Mouse (Mus musculus): Measurements from ENCODE around the gene Spaca4.
A peak's percentile ranks its signal among the peaks of the same experiment; 100 is the strongest.

Spaca4 gene

DNA sequence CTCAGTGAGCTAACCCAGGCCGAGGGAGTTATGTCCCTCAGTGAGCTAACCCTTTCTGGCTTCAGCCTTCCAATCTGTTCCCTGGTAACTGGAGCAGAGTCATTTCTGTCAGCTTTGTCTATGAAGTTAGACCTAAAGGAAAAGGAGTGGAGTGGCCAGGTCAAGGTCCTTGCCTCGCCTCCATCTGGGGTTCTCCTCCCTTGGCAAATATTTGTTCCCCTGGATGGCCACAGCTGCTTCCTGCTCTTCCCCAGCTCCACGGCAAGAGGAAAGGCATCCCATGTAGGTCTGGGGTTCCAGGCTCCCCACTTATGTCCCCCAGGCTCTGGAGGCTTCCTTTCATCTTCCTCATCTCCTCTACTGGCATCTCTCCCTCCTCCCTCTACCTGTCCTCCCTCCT, 2.0 kb upstream of the Spaca4 start:
- no peak for DNase-seq (ENCODE audit: low spot score in 2 of 2)

DNA sequence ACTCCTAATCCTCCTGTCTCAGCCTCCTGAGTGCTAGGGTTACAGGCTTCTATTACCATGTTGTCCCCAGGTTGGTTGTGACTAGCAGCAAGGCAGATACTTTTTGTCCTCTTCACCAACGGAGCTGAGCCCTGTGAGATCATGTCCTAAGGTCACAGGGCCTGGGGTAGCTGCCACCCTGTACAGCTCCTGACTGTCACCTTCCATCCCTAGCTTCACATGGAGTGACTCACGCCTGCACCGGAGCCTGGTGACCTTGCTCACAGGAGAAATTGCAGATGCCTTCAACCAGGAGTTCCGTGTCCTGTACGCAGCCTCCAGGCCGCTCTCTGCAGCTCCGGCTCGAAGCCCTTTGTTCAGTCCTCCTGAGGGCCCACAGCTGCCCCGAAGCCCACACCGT, 806 bp upstream of the Spaca4 start:
- DNase-seq (ENCODE audit: low spot score in 2 of 2): no peak

DNA sequence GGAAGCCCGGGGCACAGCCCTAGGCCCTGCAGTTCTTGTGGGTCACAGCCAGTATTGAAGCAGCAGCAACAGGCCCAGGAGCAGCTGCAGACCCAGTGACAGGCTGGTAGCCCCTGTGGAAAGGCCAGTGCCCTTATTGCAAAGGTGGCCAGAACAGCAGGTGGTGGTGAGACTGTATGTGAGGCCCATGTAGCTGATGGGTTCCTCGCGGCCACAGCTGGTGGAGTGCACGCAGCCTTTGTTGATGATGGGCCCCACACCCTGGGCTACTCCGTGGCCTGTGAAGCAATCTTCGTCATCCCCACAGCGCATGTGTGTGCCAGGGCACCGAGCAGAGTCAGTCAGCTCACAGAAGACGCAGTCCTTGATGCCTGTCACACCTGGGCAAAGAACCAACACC, 462 bp downstream of the Spaca4 start:
- DNase-seq (ENCODE audit: low spot score in 2 of 2): no peak

DNA sequence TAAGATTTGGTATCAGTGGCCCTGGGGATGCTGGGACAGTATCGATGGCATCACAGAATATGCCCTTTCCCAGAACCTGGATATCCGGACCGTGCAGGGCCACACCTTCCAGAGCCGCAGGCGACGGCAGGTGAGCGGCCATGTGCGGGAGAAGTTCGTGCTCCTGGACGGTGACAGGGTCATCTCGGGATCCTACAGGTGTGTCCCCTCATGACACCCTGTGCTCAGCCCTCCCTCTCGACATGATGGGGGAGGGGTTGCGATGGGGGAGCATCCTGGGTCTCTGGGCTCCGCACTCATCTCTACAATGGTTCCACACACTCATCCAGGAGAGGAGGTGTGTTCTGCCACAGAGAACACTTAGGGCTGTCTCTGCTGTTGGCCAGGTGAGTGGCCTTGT, 1.8 kb downstream of the Spaca4 start:
- DNase-seq (ENCODE audit: low spot score in 2 of 2): no peak

DNA sequence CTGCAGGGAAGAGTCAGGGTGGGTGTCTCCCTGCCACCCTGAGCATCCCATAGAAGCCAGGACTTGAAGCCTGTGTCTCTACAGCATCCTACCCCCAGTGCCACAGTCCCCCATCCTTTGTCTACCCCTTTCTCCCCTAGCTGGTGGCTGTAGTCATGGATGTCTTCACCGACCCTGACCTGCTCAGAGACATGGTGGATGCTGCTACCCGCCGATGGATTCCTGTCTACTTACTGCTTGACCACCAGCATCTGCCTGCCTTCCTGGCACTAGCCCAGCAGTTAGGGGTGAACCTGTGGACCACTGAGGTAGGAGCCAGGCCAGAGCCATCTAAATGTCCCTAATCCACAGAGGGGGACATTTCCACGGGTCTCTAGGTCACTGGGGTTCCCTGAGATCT, 2.3 kb downstream of the Spaca4 start:
- no peak for DNase-seq (ENCODE audit: low spot score in 2 of 2)

DNA sequence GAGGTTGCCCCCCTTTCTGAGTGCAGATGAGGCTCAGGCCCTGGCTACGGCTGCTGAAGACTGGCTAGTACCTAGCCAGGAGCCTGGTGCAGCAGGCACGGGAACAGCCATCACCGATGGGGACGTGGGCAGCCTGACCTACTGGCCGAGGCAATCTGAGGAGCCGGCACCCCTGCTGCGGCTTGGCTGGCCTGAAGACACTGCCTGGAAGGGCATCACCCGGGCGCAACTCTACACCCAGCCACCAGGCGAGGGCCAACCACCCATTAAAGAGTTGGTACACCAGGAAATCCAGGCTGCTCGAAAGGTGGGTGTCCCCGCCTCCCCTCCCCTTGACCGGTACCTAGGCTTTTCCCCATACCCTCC, 3.3 kb downstream of the Spaca4 start:
- no peak for DNase-seq (ENCODE audit: low spot score in 2 of 2)

DNA sequence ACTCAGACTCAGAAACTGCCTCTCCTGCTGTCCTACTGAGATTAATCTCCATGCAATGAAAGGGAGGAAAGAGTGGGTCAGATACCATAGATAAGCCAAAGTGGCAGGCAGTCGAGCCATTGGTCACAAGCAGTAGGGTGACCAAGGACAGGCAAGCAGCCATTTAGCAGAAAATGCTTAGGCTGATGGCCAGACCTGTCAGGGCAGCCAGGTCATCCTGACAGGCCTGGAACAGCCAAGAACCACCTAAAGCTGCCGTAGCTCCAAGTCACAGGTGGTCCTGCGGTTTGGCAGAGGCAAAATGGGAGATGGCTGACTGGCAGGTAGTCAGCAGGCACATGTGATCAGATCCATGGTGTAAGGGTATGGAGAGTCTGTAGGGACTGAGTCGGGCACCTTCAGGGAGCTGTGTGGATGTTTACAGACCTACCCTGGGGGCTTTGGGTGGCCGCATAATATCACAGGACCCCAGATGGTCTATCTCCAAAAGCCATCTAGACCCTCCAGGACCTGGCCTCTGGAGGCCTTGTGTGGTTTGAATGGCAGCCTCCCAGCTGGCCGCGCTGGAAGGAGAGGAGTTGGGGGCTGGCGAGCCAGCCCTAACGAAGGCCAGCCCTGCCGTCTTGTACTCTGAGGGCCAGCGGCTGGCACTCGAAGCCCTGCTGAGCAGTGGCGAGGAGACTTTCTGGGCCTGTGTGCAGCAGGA, 3.8 kb downstream of the Spaca4 start:
- DNase-seq (ENCODE audit: low spot score in 2 of 2): no peak

DNA sequence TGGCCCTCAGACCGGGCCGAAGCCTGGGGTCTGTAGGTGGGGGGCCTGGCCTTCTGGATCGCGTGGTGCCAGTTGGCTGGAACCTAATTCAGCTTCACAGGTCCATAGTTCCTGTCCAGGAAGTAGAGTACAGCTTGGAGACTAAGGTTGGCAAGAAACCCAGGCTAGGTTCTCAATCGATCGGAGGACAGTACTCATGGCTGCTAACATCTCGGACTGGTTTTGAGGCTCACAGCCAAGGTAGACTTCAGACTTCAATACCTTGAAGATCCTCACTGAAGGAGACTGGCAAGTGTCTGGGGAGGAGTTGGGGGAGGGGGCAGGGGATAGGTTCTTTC, 4.4 kb downstream of the Spaca4 start:
- no peak for DNase-seq (ENCODE audit: low spot score in 2 of 2)

DNA sequence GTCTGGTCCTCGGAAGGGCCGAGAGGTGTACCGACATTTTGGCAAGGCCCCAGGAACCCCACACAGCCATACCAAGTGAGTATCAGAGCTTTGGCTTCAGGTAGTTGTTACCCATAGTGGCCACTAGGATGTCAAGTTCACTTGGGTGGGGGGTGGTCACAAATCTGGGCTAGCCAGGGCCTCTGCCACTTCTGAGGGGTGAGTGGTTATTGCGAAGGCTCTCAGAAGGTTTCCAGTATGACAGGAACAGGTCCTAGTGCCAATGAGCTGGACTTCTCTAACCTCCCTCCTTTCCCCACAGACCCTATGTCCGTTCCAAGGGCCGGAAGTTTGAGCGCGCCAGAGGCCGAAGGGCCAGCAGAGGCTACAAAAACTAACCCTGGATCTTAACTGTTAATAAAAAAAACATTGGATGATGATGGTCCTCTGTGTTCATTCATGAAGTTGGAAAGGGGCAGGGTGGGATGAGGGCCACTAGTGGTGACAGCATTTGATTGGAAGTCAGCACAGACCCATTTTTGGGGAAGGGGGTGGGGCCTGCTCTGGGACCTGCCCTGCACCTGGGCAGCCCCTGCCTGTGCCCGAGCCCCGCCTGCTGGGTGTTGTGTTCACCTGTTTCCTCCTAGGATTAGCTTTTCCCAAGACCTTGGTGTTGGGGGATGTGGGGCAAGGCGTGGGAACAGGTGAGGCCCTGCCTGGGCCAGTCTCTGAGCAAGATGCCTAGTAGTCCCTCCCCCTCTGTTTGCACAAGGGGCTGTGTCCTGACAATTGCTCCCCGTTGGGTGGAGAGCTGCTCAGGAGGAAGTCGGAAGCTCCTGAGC, 5.0 kb downstream of the Spaca4 start, which contains the start of gene Fam83e:
Fam83e (plus strand) TSS at position 800 of the 821 bp plus-strand sequence.
- no peak for DNase-seq (ENCODE audit: low spot score in 2 of 2)

DNA sequence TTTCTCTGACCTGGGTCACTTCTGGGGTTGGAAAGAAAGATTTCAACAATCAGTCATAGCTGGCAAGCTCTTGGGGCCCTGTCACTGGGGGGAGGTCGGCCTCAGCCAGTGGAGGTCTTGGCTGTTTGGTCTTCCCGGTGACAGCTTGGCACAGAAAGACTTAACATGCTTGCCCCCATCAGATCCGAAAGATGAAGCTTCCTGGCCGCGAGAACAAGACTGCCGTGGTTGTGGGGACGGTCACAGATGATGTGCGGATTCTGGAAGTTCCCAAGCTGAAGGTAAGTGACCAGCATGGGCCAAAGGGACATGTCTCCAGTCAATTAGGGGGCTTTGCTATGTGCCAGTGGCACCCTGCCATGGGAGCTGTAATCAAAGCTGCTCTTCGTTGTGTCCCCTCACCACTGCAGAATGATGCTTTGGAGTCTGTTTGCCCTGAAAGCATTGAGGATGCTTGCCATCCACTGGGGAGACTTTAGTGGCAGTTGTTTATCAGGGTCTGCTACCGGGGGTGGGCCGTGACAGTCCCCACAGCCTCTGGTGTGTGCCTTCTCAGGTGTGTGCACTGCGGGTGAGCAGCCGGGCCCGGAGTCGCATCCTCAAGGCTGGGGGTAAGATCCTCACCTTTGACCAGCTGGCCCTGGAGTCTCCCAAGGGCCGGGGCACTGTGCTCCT, 5.7 kb downstream of the Spaca4 start:
- DNase-seq (ENCODE audit: low spot score in 2 of 2): no peak

DNA sequence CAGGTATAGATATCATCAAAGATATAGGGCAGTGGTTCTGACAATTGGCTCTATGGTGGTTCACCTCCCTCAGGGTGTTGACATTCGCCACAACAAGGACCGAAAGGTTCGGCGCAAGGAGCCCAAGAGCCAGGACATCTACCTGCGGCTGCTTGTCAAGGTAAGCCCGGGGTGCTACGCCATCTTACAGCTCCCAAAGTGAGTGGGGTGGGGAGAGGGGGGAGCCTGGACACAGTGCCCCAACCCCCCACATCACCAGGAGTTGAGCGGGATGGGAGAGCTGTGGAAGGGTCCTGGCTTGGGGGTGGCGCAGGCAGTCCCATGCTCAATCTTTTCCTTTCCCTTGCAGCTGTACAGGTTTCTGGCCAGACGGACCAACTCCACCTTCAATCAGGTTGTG, 6.4 kb downstream of the Spaca4 start:
- no peak for DNase-seq (ENCODE audit: low spot score in 2 of 2)

DNA sequence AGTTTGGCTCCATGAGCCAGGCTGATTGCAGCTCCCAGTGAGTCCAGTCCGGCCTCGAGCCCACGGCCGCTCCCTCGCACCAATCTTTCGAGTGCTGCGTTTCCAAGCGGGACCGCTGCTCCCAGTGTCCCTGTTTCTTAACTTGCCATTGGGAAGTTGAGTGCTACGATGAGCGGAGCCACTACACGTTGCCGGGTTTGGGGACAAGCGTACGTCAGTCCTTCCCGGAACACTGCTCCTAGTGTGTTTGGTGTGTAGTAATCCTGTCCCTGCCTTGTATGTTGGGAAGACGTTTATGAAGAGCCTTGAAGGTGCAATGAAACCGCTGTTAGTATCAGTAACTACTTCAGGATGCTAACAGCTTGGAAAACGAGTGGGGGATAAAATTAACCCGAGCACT, 7.3 kb downstream of the Spaca4 start:
- no peak for DNase-seq (ENCODE audit: low spot score in 2 of 2)

DNA sequence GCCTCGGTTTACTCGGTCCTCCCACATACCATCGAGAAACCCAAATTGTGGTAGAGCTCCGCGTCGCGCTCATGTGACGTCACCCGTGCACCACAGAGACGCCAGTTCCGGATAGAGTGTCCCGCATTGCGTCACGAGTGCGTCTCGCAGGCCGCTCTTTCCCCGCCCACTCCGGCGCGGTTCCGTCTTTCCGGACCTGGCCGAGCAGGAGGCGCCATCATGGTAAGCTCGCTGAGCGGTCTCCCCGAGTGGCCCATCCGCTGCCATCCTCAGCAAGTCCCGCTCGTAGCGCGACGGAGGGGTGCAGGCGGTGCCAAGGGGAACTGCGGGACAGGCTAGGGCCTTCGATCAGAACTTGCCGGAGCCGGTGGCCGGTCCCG, 7.7 kb downstream of the Spaca4 start, which contains the start of gene Sphk2:
Sphk2 (minus strand) TSS at position 85 of the 380 bp plus-strand sequence.
- DNase-seq (ENCODE audit: low spot score in 2 of 2): peak; percentile 97 to 98

DNA sequence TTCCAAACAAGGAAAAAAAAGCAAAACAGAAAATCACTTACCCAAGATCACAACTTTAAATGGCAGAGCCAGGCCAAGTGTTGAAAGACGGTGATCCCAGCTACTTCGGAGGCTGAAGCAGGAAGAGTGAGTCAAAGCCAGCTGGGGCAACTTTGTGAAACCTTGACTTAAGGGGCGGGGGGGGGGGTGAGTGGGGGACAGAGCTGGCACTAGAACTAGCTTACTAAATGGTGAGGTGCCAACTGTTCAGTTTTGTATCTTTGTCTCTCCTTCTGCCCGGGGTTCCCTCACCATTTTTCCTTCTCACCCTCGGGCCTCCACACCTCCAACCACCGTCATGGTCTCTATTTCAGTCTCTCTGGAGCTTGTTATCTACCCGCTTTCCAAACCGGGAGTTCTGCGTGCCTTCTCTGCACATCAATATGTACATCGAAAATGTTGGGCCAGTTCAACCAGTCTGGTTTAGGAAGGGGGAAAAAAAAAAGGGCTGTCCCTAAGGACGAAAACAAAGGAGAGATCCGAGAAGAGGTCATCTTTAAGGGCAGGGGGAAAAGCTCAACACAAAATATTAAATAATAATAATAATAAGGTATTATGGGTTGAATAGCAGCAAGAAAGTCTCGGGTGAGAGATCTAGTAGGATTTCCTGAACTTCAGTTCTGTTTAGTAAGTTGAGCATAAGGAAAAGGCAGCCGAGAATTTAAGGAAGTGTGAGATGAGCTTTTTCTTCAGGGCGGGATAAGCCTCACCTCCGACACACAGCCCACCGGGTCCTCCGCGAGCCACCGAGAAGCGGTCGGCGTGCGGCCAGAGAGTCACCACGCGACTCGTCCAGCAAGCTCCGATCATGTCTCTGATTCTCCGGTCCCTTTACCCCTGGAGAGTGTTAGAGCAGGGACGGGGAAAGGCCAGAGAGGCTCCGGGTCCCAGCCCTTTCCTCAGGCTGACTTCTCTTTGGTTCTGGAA, 8.4 kb downstream of the Spaca4 start:
- no peak for DNase-seq (ENCODE audit: low spot score in 2 of 2)

DNA sequence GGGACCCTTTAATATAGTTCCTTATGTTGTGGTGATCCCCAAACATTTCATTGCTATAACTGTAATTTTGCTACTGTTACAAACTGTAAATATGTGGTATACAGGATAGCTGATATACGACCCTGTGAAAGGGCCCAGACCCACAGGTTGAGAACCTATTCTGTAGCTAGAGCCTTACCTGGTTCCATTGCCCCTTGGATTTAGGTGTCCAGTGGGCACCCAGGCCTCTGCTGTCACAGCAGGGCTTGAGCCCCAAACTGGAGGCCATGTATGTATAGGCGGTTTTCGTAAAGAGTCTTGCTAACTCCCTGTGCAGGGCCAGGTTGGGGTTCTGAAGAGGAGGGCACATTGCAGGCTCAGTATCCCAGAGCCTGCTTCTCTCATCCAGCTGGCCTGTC, 9.2 kb downstream of the Spaca4 start:
- no peak for DNase-seq (ENCODE audit: low spot score in 2 of 2)

DNA sequence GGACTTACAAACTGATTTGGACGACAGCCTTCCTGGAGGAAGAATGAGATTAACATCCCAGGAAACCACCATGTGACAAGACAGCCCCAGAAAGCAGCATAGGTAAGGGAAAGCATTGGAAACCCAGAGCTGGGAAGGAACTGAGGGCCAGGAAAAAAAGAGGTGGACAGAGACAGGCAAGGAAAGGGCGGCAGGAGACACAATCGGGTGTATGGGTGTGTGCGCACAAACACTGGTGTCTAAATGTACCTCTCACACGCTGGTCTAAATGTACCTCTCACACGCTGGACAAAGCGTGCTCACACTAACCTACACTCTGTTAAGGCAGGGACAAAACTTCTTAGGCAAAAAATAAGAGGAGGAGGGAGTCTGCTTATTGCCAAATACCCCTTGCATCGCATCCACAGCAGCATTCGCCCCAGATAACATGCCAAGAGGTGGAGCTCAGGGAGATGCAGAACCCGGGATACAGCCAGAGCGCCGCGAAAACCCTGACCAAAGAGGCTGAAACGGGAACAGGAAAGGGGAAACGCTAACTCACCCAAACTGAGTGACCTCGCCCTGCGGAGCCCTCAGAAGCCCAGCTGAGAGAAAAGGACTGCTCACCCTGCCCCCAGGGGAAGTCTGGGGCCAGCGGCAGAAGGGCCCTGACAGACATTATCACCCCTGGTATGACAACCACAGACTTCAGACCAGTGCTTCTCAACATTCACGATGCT, 9.7 kb downstream of the Spaca4 start:
- no peak for DNase-seq (ENCODE audit: low spot score in 2 of 2)

DNA sequence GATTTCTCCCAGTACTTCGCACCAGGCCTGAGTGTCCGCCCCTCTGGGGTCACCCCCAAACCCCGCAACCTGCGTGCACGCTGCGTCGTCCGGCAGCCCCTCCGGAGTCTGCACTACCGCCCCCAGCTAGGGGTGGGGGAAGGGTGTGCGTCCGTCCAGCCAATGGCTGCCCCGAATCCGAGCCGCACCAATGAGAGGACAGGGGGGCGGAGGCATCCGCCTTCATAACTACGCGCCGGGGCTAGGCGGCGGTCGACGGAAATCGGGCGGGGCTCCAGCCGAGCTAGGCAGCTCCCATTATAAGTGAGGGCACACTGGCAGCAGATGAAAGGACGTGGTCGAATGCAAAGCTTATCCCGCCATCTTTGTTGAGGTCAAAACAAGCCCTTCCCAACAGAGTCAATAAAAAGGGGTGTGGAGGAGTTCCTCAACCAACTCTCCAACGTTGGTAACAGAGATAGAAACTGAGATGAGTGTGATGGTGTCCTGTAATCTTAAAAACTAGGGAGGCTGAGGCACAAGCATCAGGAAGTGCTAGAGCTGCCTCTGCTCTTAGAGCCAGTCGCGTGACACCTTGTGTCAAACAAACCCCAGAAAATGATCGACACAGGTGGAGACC, 10.4 kb downstream of the Spaca4 start, which contains the start of gene Rpl18:
Rpl18 (plus strand) TSS at position 368 of the 619 bp plus-strand sequence.
- peak; percentile 95 to 97 for DNase-seq (ENCODE audit: low spot score in 2 of 2)

DNA sequence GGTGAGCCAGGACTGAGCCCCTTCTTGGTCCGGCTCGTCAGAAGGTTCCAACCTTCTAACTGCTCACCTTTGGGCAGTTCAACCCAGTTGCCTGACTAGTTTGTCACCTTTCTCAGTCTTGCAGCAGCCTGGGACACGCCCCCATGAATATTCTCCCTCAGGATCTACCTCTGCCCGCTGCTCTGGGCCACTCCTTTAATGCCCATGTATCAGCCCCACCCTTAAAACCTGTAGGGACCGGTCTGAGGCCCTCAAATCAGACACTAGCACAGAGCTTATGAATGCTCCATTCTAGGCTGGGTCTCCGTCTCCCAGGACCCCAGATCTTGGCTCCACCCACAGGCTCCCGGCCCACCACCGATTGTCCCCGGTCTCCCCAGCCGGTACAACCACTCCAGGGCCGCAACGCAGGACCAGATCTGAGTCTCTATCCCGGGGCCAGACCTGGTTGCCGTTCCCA, 11.0 kb downstream of the Spaca4 start:
- no peak for DNase-seq (ENCODE audit: low spot score in 2 of 2)

DNA sequence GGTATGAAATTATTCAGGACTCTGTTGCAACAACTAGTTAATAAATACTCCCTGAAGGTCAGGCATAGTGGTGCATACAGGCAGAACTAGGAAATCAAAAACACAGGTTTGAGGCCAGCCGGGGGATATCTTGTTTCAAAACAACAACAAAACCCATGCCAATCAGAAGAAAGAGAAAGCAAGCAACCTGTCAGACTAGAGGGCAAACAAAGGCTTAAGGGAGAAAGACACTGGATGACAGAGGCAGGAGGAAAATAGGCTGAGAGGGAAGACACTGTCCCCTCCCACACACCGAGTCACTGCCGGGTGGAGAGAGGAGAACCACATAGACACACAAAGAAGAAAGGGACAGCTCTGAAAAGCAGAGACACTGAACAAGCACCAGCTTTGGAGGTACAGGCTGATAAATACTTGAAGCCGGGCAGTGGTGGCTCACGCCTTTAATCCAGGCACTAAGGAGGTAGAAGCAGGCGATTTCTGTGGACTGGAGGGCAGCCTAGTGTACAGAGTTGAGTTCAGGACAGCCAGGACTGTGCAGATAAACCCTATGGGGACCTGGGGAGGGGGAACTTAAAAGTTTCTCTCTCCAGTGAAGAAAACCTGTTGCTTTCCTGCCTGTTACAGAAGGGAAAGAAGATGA, 11.6 kb downstream of the Spaca4 start:
- DNase-seq (ENCODE audit: low spot score in 2 of 2): no peak

DNA sequence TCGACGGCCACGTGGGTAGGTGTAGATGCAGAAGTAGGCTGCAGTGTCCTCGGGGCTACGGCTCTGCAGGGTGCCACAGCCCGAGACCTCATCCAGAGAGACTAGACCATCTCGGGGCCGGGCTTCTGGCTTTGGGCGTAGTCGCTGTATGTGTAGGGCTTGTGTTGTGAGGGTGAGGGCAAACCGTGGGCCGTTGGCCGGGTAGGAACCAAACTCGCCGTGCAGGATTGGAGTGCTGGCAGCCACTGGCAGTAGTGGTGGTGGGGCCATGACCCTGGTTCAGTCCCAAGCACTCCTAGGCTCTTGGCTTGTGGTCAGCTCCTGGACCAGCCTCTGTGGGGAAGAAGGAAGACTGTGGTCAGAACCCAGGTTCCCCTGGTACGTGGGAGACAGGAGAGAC, 12.2 kb downstream of the Spaca4 start:
- no peak for DNase-seq (ENCODE audit: low spot score in 2 of 2)

All from natural killer cell, adult 2 months (primary cell).